Mouse (Mus musculus): ENCODE measurements around the gene Yipf3. TPM values are rescaled to one million over a fixed set of nuclear protein-coding genes. Genes with fewer than 3 reads are reported as not detected.

Gene Yipf3
- polyA plus RNA-seq, 1 experiment from 2014 or later = 41.8 TPM

DNA sequence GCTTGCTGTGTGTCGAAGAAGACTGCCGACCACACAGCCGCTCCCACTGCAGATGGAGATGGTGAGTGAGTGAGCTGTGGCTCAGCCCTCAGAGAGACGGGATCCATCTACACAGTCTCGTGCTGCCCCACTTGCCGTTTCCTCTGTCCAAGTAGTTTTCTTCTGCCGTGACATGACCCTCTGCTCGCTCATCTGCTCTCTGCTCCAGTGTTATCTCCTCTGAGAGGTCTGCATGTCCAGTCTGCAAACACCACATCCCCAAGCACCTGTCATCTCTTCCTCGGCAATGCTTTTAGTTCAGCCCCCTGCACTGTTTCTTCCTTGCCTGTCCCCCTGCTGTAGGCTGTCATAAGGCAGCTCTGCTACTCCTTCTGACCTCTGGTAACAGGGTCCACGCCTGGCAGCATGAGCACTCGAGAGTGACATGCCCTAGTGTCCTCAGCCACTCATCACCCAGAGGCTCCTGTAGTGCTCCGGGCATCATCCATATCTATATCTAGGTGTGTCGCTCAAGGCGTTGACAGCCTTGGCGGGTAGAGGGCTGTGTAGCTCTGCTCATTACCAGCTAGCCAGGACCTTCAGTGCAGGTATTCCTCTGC, 8.3 kb upstream of the Yipf3 start:
- no peak for DNase-seq
- Histone ChIP-seq H3K9ac (no peak overlapping the region), H3K36me3 (peaks cover 93% of the 10 kb centered on the region), H3K27ac (no peak overlapping the region), H3K27me3 (no peaks in the 10 kb centered on the region), H3K9me3 (replicated peaks) (no peaks in the 10 kb centered on the region), H3K4me1 (replicated peaks) (peaks cover 20% of the 10 kb centered on the region), H3K4me3 (replicated peaks) (no peak overlapping the region), H3K4me2 (no peak overlapping the region)
- no peak for ATAC-seq (ENCODE audit: low read depth)
- WGBS (ENCODE audit: insufficient replicate concordance) = 78% methylated on average over 15 of the region's 15 CpGs

DNA sequence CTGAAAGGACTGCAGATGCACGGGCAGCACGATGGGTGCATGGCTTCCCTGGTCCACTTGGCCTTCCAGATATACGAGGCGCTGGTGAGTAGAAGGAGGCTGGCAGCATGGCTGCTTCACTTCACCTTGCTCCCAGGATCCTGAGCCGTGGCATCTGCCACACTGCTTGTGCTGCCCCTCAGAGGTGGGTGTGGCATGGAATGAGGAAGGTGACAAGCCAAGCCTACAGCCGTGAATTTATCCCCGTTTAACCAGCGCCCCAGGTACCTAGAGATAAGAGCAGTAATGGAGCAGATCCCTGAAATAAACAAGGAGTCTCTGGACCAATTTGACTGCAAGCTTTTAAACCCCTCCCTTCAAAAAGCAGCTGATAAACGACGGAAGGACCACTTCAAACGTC, 6.4 kb upstream of the Yipf3 start:
- H3K9me3 ChIP-seq (replicated peaks) = no peaks in the 10 kb centered on the region
- no peak overlapping the region for H3K27ac ChIP-seq
- H3K4me3 ChIP-seq (replicated peaks) = no peak overlapping the region
- no peak for DNase-seq
- peaks cover 15% of the 10 kb centered on the region for H3K4me1 ChIP-seq (replicated peaks)
- H3K27me3 ChIP-seq = no peaks in the 10 kb centered on the region
- H3K9ac ChIP-seq = no peak overlapping the region
- H3K36me3 ChIP-seq = peaks cover 97% of the 10 kb centered on the region
- ATAC-seq (ENCODE audit: low read depth) = no peak
- 72% methylated on average over 11 of the region's 11 CpGs for WGBS (ENCODE audit: insufficient replicate concordance)
- no peak overlapping the region for H3K4me2 ChIP-seq

DNA sequence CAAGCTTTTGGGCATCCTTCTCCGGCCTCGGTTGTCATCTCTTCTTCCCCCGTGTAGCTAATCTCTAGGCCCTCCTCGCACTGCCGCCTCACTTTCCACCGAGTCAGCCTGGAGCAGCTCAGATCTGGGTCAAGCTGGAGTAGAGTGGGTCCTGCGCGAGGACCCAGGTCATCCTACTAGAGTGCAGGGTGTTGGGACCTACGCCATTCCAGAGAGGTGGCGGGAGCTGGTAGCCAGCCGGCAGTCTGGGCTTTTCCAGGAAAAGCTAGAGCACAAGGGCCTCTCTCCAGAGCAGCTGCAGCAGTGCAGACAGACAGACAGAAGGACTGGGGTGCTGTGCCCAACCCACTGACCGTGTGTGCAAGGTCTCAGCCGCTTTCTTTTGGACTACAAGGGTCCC, 5.6 kb upstream of the Yipf3 start:
- Histone ChIP-seq H3K9ac (no peak overlapping the region), H3K36me3 (peaks cover 89% of the 10 kb centered on the region), H3K4me1 (replicated peaks) (peaks cover 15% of the 10 kb centered on the region), H3K9me3 (replicated peaks) (no peaks in the 10 kb centered on the region), H3K27me3 (no peaks in the 10 kb centered on the region), H3K4me2 (no peak overlapping the region), H3K27ac (no peak overlapping the region), H3K4me3 (replicated peaks) (no peak overlapping the region)
- 81% methylated on average over 13 of the region's 13 CpGs for WGBS (ENCODE audit: insufficient replicate concordance)
- no peak for ATAC-seq (ENCODE audit: low read depth)
- DNase-seq = no peak

DNA sequence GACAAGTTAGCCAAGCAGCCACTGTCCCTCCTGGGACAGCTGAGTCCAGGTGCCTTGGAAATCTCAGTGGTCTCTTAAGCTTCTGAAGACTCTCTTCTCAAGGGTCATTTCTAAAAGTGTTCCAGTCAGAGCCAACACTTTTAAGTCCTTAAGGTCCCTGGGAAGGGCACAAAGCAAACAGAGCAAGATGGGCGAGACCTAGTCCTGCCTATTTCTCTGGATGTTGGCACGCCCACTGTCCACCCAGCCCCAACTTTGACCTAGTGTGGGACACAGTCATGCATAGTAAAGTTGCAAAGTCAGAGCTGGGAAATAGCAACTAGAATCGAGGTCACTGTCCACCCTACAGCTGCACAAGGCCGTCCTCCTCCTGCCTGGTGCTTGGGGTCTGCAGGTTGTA, 4.9 kb upstream of the Yipf3 start:
- peaks cover 82% of the 10 kb centered on the region for H3K36me3 ChIP-seq
- 71% methylated on average over 4 of the region's 4 CpGs for WGBS (ENCODE audit: insufficient replicate concordance)
- peaks cover 12% of the 10 kb centered on the region for H3K4me1 ChIP-seq (replicated peaks)
- no peak for DNase-seq
- H3K9ac ChIP-seq = no peak overlapping the region
- no peak for ATAC-seq (ENCODE audit: low read depth)
- no peak overlapping the region for H3K4me2 ChIP-seq
- H3K27me3 ChIP-seq = no peaks in the 10 kb centered on the region
- no peaks in the 10 kb centered on the region for H3K9me3 ChIP-seq (replicated peaks)
- no peak overlapping the region for H3K27ac ChIP-seq
- H3K4me3 ChIP-seq (replicated peaks) = no peak overlapping the region

DNA sequence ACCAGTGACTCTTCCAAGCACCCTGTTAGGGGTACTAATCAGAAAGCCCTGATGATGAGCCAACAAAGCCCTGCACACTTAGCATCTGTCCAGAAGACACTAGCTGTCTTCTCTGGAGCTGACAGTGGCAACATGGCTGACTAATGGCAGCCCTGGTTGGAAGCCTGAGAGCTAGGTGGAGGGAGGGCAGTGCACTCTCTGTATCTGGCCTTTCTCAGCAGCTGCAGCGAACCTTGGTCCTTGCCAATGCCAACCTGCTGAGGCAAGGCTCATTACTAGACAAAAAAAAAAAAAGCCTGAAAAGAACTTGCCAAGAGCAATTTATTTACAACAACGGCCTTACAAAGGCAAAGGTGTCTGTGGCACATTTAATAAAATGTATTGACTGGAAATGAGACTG, 4.3 kb upstream of the Yipf3 start:
- DNase-seq (no peak), ATAC-seq (ENCODE audit: low read depth) (no peak)
- WGBS (ENCODE audit: insufficient replicate concordance) = 64% methylated on average over 2 of the region's 2 CpGs
- H3K4me1 ChIP-seq (replicated peaks) = peaks cover 16% of the 10 kb centered on the region
- no peak overlapping the region for H3K4me2 ChIP-seq
- H3K4me3 ChIP-seq (replicated peaks) = no peak overlapping the region
- H3K27ac ChIP-seq = no peak overlapping the region
- H3K9ac ChIP-seq = no peak overlapping the region
- no peaks in the 10 kb centered on the region for H3K9me3 ChIP-seq (replicated peaks)
- peaks cover 76% of the 10 kb centered on the region for H3K36me3 ChIP-seq
- no peaks in the 10 kb centered on the region for H3K27me3 ChIP-seq

DNA sequence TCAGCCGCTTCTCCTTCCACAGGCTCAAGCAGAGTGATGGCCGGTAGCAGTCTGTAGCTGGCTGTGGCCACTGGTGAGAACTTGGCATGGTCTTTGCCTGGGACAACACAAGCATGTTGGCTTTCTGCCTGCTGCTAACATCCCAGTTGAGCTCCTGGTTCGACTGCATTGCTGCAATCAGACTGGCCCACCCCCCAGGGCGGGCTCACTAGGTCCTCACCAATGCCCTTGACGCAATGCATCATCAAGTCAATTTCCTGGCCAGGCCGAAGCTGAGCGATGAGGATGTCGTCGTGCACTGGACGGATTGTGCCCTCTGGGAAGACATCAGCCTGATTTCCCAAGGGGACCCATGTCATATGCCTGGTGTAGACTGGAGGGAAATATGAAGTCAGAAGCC, 3.3 kb upstream of the Yipf3 start:
- no peak for ATAC-seq (ENCODE audit: low read depth)
- peaks cover 72% of the 10 kb centered on the region for H3K36me3 ChIP-seq
- H3K9me3 ChIP-seq (replicated peaks) = no peaks in the 10 kb centered on the region
- no peak overlapping the region for H3K4me3 ChIP-seq (replicated peaks)
- DNase-seq = no peak
- peaks cover 25% of the 10 kb centered on the region for H3K4me1 ChIP-seq (replicated peaks)
- H3K9ac ChIP-seq = no peak overlapping the region
- no peaks in the 10 kb centered on the region for H3K27me3 ChIP-seq
- H3K27ac ChIP-seq = no peak overlapping the region
- WGBS (ENCODE audit: insufficient replicate concordance) = 76% methylated on average over 10 of the region's 10 CpGs
- H3K4me2 ChIP-seq = no peak overlapping the region

DNA sequence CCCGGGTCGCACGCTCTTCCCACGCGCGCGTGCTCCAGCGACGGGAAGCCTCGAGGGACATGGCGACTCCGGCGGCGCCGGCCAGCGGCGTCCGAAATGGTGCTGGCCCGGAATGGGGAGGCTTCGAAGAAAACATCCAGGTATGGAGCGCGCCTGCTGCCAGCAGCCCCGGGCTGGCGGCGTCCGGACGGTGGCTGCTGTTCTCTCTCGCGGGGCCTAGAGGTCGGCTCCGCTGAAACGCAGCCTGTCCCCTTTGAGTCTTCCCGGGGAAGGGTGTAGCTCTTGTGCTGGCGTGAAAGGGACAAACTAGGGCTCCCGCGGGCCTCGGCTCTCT, 276 bp downstream of the Yipf3 start:
- ATAC-seq (ENCODE audit: low read depth) (peak; percentile 63), DNase-seq (no peak)
- Histone ChIP-seq H3K27me3 (peaks cover 2% of the 10 kb centered on the region), H3K4me1 (replicated peaks) (peaks cover 37% of the 10 kb centered on the region), H3K27ac (peak overlapping the region; percentile 81), H3K9me3 (replicated peaks) (no peaks in the 10 kb centered on the region), H3K36me3 (peaks cover 66% of the 10 kb centered on the region), H3K4me3 (replicated peaks) (peak overlapping the region; percentile 92), H3K4me2 (peak overlapping the region; percentile 91), H3K9ac (peak overlapping the region; percentile 95)
- WGBS (ENCODE audit: insufficient replicate concordance) = 1% methylated on average over 37 of the region's 37 CpGs

DNA sequence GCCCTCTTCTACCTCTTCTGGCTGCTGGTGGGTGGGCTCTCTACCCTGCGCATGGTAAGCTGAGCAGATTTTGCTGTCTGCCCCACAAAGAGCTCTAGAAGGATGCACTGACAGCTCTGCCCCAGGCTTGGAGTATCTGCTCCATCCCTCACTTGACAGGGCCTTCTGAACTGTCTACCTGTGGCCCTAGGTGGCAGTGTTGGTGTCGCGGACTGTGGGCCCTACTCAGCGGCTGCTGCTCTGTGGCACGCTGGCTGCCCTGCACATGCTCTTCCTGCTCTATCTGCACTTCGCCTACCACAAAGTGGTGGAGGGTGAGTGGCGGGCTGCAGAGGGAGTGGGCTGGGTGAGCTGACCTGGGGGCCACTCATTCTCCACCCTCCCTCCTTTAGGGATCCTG, 3.3 kb downstream of the Yipf3 start:
- Histone ChIP-seq H3K36me3 (peaks cover 36% of the 10 kb centered on the region), H3K4me3 (replicated peaks) (no peak overlapping the region), H3K9me3 (replicated peaks) (no peaks in the 10 kb centered on the region), H3K4me2 (no peak overlapping the region), H3K27ac (no peak overlapping the region), H3K9ac (no peak overlapping the region), H3K4me1 (replicated peaks) (peaks cover 51% of the 10 kb centered on the region), H3K27me3 (peaks cover 32% of the 10 kb centered on the region)
- no peak for DNase-seq
- 79% methylated on average over 7 of the region's 7 CpGs for WGBS (ENCODE audit: insufficient replicate concordance)
- no peak for ATAC-seq (ENCODE audit: low read depth)

DNA sequence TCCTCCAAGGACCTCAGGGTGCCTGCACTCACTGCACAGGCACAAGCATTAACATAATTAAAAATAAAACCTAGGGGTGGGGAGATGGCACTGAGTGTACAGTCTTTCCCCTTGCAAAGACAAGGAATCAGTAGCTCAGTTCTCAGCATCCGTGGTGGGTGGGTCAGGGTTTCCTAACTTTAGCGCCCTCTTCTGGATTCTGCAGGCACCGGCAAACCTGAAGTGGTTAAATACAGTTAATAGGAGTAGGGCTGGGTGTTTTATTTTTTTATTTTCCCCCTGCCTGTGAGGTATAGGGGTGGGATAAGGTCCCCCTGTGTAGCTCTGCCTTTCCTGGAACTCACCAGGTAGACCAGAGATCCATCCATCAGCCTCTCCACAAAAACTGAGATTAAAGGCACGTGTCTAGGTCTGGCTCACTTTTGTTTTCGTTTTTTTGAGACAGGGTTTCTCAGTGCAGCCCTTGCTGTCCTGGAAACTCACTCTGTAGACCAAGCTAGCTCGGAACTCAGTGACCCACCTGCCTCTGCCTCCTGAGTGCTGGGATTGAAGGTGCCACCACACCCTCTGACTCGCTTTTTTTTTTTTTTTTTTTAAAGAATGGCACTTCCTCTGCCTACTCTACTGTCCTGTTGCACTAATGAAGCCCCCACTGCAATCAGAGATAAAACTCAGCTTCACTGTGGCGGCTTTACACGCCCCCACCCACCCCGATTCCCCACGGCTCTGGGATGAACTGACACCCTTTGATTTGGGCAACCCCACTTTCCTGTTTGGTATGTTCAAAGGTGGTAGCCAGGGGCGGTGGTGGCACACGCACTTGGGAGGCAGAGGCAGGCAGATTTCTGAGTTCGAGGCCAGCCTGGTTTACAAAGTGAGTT, 4.9 kb downstream of the Yipf3 start:
- peak overlapping the region; percentile 68 for H3K4me3 ChIP-seq (replicated peaks)
- no peak for ATAC-seq (ENCODE audit: low read depth)
- no peak for DNase-seq
- 27% methylated on average over 14 of the region's 14 CpGs for WGBS (ENCODE audit: insufficient replicate concordance)
- no peak overlapping the region for H3K27ac ChIP-seq
- no peaks in the 10 kb centered on the region for H3K9me3 ChIP-seq (replicated peaks)
- H3K4me1 ChIP-seq (replicated peaks) = peaks cover 39% of the 10 kb centered on the region
- H3K4me2 ChIP-seq = peak overlapping the region; percentile 97
- peaks cover 38% of the 10 kb centered on the region for H3K36me3 ChIP-seq
- peak overlapping the region; percentile 63; the same call in 1 of the 2 replicates for H3K9ac ChIP-seq
- H3K27me3 ChIP-seq = peaks cover 41% of the 10 kb centered on the region

DNA sequence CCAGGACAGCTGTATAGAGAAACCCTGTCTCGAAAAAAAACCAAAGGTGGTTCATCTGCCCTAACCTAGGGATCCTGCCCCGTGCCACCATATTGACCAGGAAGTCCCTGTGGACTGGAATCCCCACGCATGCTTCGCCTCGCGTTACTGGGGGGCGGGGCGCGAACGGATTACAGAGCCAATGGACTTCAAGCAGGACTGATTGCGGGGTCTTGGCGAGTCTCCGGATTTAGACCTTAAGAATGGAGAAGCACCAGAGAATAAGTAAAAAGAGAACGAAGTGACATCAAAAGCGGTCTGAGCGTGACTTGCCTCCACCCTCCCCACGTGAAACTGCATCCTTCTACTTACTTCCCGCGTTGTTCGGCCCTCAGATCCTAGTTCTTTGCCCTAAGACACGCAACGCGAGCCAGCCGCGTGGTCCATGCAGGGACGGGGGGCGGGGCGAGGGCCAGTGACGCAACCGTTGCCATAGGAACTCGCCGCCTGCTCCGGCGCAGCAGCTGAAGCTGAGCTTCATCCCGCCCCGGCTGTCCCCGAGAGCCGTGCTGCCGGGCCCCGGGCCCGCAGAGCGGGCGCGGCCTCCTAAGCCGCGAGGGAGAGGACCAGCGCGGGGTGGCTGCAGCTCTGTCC, 5.7 kb downstream of the Yipf3 start, which contains the start of gene Lrrc73:
Gene Lrrc73 (plus strand): TSS at position 80 of the 633 bp plus-strand sequence.
- H3K4me1 ChIP-seq (replicated peaks) = peaks cover 36% of the 10 kb centered on the region
- ATAC-seq (ENCODE audit: low read depth) (peak; percentile 76), DNase-seq (peak; percentile 75)
- WGBS (ENCODE audit: insufficient replicate concordance) = 1% methylated on average over 42 of the region's 48 CpGs
- H3K27me3 ChIP-seq = peaks cover 41% of the 10 kb centered on the region
- peak within 1 kb of the TSS; percentile 68 for H3K4me3 ChIP-seq (replicated peaks)
- H3K27ac ChIP-seq = no peak within 1 kb of the TSS
- H3K36me3 ChIP-seq = peaks cover 46% of the 10 kb centered on the region
- no peaks in the 10 kb centered on the region for H3K9me3 ChIP-seq (replicated peaks)
- H3K9ac ChIP-seq = peak within 1 kb of the TSS; percentile 63
- peak within 1 kb of the TSS; percentile 97 for H3K4me2 ChIP-seq

DNA sequence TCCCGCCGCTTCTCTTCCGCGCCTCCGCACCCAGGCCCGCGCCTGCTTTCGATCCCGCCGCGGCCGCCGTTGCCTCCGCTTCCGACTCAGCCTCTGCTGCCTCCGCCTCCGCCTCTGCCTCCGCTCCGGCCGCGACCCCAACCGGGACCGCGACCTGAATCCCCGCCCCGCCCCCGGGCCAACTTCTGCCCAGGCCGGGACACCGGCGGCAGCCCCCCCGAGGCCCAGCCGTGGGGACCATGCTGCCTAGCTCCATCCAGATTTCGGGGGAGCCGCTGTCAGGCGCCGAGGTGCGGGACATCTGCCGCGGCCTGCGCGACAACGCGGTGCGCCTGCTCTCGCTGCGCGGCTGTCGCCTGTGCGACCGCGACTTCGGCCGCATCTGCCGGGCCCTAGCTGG, 6.2 kb downstream of the Yipf3 start:
- H3K27me3 ChIP-seq = peaks cover 41% of the 10 kb centered on the region
- ATAC-seq (ENCODE audit: low read depth) = peak; percentile 3; the same call in 1 of the 2 replicates
- H3K4me1 ChIP-seq (replicated peaks) = peaks cover 31% of the 10 kb centered on the region
- DNase-seq = no peak
- peak overlapping the region; percentile 97 for H3K4me2 ChIP-seq
- H3K36me3 ChIP-seq = peaks cover 50% of the 10 kb centered on the region
- no peak overlapping the region for H3K27ac ChIP-seq
- WGBS (ENCODE audit: insufficient replicate concordance) = under 1% methylated on average over 52 of the region's 54 CpGs
- peak overlapping the region; percentile 63 for H3K9ac ChIP-seq
- peak overlapping the region; percentile 68 for H3K4me3 ChIP-seq (replicated peaks)
- H3K9me3 ChIP-seq (replicated peaks) = no peaks in the 10 kb centered on the region
